Mouse (Mus musculus): ENCODE measurements around the gene Gm614. TPM values are rescaled to one million over a fixed set of nuclear protein-coding genes. Genes with fewer than 3 reads are reported as not detected.

The Gm614 gene
- not detected in 2 replicates for polyA plus RNA-seq (2015; fragmentation: Nextera tagmentation; extraction: Ambion mirVana)

DNA sequence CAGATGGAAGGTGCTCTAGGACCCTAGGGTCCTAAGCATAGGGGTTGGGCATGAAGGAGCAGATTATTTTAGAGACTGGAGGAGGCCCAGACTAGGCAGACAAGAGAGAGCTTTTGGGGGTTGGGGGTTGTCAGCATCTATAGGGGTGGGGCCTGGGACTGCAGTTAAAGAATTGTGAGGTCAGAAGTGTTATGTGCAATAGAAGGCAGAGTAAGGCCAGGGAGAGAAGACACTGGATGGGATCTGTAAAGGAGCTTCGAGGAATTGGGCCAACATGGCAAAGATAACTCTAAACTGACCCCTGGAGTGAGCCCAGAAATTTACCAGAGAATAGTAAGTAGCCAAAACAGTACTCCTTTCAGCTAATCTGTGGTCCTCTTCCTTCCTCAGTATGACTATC, at the start of gene Gm614:
Gene Gm614, minus strand, starts transcription at position 101 of the 400 bp plus-strand sequence.
- Histone ChIP-seq H3K27ac (no peak within 1 kb of the TSS), H3K4me3 (no peak within 1 kb of the TSS), H3K9me3 (replicated peaks) (no peaks in the 10 kb centered on the region), H3K4me2 (no peak within 1 kb of the TSS), H3K27me3 (no peaks in the 10 kb centered on the region), H3K9ac (no peak within 1 kb of the TSS), H3K36me3 (no peaks in the 10 kb centered on the region), H3K4me1 (replicated peaks) (peaks cover 10% of the 10 kb centered on the region)
- WGBS, result 80% methylated on average over 1 of the region's 1 CpGs
- no peak for ATAC-seq (replicated peaks; ENCODE audit: insufficient number of reproducible peaks, insufficient read depth, low FRiP score, low read depth)

DNA sequence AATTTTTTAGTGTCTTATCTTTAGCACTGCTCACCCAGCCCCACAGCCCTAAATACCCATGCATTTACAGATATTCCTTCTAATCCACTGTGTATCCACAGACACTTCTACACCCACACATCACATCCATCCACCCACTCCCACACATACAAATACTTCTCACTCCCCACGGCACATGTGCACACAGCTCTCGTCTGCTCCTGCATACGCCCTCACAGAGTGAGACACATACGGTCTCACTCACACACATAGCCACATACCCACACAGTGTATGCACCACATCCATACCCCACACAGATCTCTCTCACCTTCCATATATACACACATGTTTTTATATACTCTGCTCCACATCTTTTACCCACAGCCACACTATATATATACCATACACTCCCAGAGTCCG, 45.5 kb upstream of the Gm614 start:
- no peak overlapping the region for H3K4me2 ChIP-seq
- H3K4me1 ChIP-seq (replicated peaks), result no peaks in the 10 kb centered on the region
- no peak overlapping the region for H3K27ac ChIP-seq
- H3K27me3 ChIP-seq, result no peaks in the 10 kb centered on the region; the same call in 1 of the 2 replicates
- H3K4me3 ChIP-seq, result no peak overlapping the region
- 77% methylated on average over 5 of the region's 5 CpGs for WGBS
- no peaks in the 10 kb centered on the region for H3K36me3 ChIP-seq
- H3K9me3 ChIP-seq (replicated peaks), result no peaks in the 10 kb centered on the region
- no peak for ATAC-seq (replicated peaks; ENCODE audit: insufficient number of reproducible peaks, insufficient read depth, low FRiP score, low read depth)
- no peak overlapping the region for H3K9ac ChIP-seq

DNA sequence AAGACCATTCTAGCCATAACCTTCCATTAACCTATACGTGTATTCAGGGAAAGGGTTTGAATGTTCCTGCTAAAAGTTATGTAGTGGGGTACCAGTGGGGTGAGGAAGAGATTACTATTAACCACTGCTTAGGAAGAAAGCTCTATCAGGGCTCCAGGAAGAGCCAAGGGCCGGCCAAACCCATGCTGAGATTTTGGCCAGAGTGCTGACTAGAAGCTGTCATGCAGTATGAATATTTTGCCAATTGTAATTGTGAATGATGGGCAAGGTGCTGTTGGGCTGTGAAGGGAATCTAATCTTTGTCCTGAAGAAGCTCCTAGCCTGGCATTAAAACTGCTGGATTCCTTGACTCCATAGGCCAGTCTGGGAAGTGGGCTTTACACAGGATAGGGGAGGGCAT, 40.9 kb upstream of the Gm614 start:
- peaks cover 2% of the 10 kb centered on the region; the same call in 1 of the 2 replicates for H3K4me1 ChIP-seq (replicated peaks)
- no peak overlapping the region for H3K9ac ChIP-seq
- H3K27me3 ChIP-seq, result no peaks in the 10 kb centered on the region; the same call in 1 of the 2 replicates
- H3K4me2 ChIP-seq, result no peak overlapping the region
- no peaks in the 10 kb centered on the region for H3K36me3 ChIP-seq
- no peaks in the 10 kb centered on the region for H3K9me3 ChIP-seq (replicated peaks)
- WGBS, result 48% methylated on average over 2 of the region's 2 CpGs
- ATAC-seq (replicated peaks; ENCODE audit: insufficient number of reproducible peaks, insufficient read depth, low FRiP score, low read depth), result no peak
- H3K27ac ChIP-seq, result no peak overlapping the region
- H3K4me3 ChIP-seq, result no peak overlapping the region

DNA sequence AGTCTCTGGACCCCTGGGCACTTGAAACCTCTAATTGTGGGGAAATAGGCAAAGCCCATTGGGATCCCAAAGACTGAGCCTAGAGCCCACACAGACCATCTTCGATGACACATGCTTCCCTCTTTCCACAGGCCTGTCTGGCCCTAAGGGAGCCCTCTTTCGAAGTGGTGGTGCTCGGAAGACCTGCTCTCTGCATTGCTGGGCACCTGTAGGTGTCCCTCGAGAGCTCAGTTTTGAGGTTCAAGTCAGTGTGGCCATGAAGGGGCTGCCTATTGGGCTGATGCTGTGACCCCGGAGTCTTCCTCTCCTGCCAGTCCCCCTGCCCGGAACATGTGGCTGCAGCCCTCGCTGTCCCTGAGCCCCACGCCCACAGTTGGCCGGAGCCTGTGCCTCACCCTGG, 37.9 kb upstream of the Gm614 start:
- Histone ChIP-seq H3K27me3 (no peaks in the 10 kb centered on the region), H3K4me1 (replicated peaks) (peaks cover 2% of the 10 kb centered on the region; the same call in 1 of the 2 replicates), H3K36me3 (no peaks in the 10 kb centered on the region; the same call in 1 of the 2 replicates), H3K4me3 (no peak overlapping the region), H3K9me3 (replicated peaks) (no peaks in the 10 kb centered on the region), H3K27ac (no peak overlapping the region), H3K4me2 (no peak overlapping the region), H3K9ac (no peak overlapping the region)
- no peak for ATAC-seq (replicated peaks; ENCODE audit: insufficient number of reproducible peaks, insufficient read depth, low FRiP score, low read depth)
- WGBS, result 79% methylated on average over 9 of the region's 9 CpGs

DNA sequence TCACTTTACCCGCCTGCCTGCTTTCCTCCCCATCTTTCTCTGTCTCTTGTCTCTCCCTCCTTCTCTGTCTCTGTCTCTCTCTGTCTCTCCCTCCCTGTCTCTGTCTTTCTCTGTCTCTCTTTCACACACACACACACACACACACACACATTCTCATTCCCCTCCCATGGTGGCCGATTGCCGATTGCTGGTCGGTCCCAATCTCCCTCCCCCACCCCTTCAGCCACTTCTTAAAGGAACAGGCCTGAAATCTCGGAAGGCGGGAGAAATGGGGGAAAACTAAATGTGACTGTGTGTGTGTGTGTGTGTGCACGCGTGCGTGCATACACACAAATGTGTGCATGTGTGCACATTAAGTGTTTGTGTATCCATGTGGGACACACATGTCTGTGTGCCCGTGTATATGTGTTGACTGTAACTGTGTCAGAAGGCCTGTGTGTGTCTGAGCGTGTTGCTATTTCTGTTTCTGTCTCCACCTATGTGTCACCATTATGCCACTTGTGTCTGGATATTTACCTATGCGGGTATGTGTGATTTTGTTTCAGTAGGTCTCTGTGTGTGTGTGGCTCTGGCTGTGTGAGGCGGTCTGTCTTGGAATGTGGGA, 36.7 kb upstream of the Gm614 start:
- peaks cover 5% of the 10 kb centered on the region; the same call in 1 of the 2 replicates for H3K36me3 ChIP-seq
- no peak overlapping the region for H3K27ac ChIP-seq
- no peak for ATAC-seq (replicated peaks; ENCODE audit: insufficient number of reproducible peaks, insufficient read depth, low FRiP score, low read depth)
- 33% methylated on average over 13 of the region's 13 CpGs for WGBS
- no peak overlapping the region for H3K9ac ChIP-seq
- peak overlapping the region; percentile 62 for H3K4me2 ChIP-seq
- H3K27me3 ChIP-seq, result no peaks in the 10 kb centered on the region
- H3K4me3 ChIP-seq, result peak overlapping the region; percentile 41
- H3K4me1 ChIP-seq (replicated peaks), result peaks cover 2% of the 10 kb centered on the region; the same call in 1 of the 2 replicates
- no peaks in the 10 kb centered on the region for H3K9me3 ChIP-seq (replicated peaks)

DNA sequence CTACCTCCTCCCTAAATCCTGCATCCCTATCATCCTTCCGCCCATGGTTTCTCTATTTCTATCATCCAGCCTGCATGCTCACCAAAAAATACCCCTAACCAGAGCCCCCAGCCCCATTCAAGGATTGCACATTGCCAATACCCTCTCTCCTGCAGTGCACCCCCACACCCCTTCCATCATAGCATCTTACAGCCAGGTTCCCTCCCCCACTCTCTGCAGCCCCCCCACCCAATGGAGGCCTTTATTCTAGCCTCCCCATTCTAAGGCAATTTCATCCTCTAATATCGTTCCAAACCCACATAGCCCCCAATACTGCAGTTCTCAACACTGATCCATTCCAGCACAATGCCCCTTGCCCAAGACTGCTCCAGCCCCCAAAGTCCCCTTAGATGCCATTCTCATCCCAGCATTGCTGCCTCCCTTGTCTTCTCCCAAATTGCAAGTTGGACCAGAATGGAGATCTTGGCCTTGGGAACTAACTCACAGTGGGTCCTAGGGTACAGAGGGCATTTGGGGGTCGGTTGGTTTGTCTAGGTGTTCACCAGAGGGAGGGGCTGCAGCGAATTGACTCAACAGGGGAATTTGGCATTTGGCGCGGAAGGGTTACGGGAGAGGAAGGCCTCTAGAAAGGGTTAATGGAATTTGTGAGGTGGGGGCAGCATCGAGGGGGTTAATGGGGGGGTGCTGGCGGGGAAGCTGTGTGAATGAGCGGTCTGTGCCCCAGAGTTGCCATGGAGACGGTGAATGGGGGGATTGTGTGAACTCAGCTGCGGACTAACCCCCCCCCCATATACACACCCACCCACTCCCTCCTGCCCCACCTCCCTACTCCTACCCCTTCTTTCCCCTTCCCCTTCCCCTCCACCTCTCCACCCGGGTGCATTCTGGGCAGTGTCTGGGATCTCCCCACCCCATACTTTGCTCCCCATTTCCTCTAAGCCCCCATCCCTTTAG, 36.0 kb upstream of the Gm614 start:
- ATAC-seq (replicated peaks; ENCODE audit: insufficient number of reproducible peaks, insufficient read depth, low FRiP score, low read depth), result no peak
- H3K4me3 ChIP-seq, result peak overlapping the region; percentile 41
- H3K4me1 ChIP-seq (replicated peaks), result peaks cover 2% of the 10 kb centered on the region; the same call in 1 of the 2 replicates
- 28% methylated on average over 13 of the region's 13 CpGs for WGBS
- no peak overlapping the region for H3K9ac ChIP-seq
- no peak overlapping the region for H3K27ac ChIP-seq
- H3K9me3 ChIP-seq (replicated peaks), result no peaks in the 10 kb centered on the region
- H3K36me3 ChIP-seq, result peaks cover 10% of the 10 kb centered on the region; the same call in 1 of the 2 replicates
- peak overlapping the region; percentile 62 for H3K4me2 ChIP-seq
- no peaks in the 10 kb centered on the region for H3K27me3 ChIP-seq

DNA sequence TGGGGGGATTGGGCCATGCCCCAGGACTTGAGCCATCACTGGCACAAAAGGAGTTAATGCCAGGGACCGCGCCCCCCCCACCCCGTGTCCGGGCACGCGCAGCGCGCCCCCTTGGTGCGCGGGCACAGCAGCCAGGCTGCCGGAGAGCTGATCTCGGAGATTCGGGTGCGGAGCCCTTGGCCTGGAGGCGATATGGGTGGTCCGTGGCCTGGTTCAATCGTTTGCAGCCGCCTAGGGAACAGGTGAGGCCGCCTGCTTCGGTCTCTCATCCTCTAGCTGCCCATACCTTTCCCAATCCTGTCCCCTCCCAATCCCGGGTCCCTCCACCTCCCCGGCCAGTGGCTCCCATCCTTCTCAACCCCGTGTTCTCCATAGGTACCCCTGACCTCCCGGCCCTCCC, 35.3 kb upstream of the Gm614 start, which contains the start of gene Nlgn3:
Gene Nlgn3, plus strand, starts transcription at position 114 of the 400 bp plus-strand sequence.
- 18% methylated on average over 24 of the region's 24 CpGs for WGBS
- Histone ChIP-seq H3K27ac (no peak within 1 kb of the TSS), H3K9ac (no peak within 1 kb of the TSS), H3K4me2 (peak within 1 kb of the TSS; percentile 62), H3K36me3 (peaks cover 14% of the 10 kb centered on the region; the same call in 1 of the 2 replicates), H3K4me1 (replicated peaks) (peaks cover 2% of the 10 kb centered on the region; the same call in 1 of the 2 replicates), H3K9me3 (replicated peaks) (no peaks in the 10 kb centered on the region), H3K27me3 (no peaks in the 10 kb centered on the region), H3K4me3 (peak within 1 kb of the TSS; percentile 41)
- ATAC-seq (replicated peaks; ENCODE audit: insufficient number of reproducible peaks, insufficient read depth, low FRiP score, low read depth), result no peak

DNA sequence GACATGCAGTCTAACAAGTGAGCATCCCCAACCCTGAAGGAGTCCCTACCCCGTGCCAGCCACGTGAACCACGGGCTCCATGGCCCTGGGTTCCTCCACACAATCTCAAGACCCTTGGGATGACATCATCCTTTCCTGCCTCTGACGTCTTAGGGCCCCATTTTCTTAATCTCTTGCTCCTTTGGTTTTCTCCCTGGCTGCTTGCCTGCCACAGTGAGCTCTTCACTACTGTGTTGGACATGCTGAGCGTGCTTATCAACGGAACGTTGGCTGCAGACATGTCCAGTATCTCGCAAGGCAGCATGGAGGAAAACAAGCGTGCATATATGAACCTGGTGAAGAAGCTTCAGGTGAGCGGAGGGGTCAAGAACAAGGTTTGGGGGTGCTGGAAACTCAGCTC, 26.3 kb upstream of the Gm614 start:
- Histone ChIP-seq H3K27ac (no peak overlapping the region), H3K4me3 (no peak overlapping the region), H3K36me3 (peaks cover 40% of the 10 kb centered on the region), H3K4me2 (no peak overlapping the region), H3K9ac (no peak overlapping the region), H3K9me3 (replicated peaks) (no peaks in the 10 kb centered on the region), H3K4me1 (replicated peaks) (no peaks in the 10 kb centered on the region), H3K27me3 (no peaks in the 10 kb centered on the region)
- 77% methylated on average over 10 of the region's 10 CpGs for WGBS
- no peak for ATAC-seq (replicated peaks; ENCODE audit: insufficient number of reproducible peaks, insufficient read depth, low FRiP score, low read depth)

DNA sequence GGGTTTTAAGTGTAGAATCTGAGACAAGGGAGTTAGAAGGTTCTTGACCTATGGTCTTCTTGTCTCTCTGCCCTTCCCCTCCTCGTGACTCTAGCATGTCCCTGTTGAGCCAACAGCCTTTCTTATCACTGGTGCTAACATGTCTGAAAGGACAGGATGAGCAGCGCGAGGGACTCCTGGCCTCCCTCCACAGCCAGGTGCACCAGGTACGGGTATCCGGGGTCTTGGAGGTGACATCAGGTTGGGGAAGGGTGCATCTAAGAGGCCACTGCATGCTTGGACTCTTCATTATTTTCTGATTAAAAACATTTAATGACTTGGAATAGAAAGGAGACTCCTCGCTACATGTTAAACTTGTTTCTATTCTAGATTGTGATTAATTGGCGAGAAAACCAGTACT, 25.2 kb upstream of the Gm614 start:
- Histone ChIP-seq H3K36me3 (peaks cover 34% of the 10 kb centered on the region), H3K4me1 (replicated peaks) (no peaks in the 10 kb centered on the region), H3K27me3 (no peaks in the 10 kb centered on the region), H3K4me2 (no peak overlapping the region), H3K4me3 (no peak overlapping the region), H3K27ac (no peak overlapping the region), H3K9me3 (replicated peaks) (no peaks in the 10 kb centered on the region), H3K9ac (no peak overlapping the region)
- WGBS, result 90% methylated on average over 7 of the region's 7 CpGs
- no peak for ATAC-seq (replicated peaks; ENCODE audit: insufficient number of reproducible peaks, insufficient read depth, low FRiP score, low read depth)

DNA sequence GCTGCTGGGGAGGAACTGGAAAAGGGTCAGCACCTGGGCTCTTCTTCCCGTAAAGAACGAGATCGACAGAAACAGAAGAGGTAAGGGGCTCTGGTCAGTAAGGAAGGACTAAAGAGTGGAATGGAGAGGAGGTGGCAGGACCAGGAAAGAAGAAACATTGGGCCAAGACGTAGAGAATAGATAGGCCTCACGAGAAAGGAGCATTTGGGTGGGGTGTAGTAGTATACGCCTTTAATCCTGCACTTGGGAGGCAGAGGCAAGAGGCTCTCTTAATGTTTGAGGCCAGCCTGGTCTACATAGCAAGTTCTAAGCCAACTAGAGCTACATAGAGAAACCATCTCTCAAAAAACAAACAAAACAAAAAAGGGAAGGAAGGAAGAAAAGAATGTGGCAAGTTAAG, 24.6 kb upstream of the Gm614 start:
- H3K4me1 ChIP-seq (replicated peaks), result no peaks in the 10 kb centered on the region
- H3K27ac ChIP-seq, result no peak overlapping the region
- H3K27me3 ChIP-seq, result no peaks in the 10 kb centered on the region
- 86% methylated on average over 6 of the region's 6 CpGs for WGBS
- H3K36me3 ChIP-seq, result peaks cover 32% of the 10 kb centered on the region
- no peak overlapping the region for H3K9ac ChIP-seq
- ATAC-seq (replicated peaks; ENCODE audit: insufficient number of reproducible peaks, insufficient read depth, low FRiP score, low read depth), result no peak
- H3K9me3 ChIP-seq (replicated peaks), result no peaks in the 10 kb centered on the region
- H3K4me2 ChIP-seq, result no peak overlapping the region
- H3K4me3 ChIP-seq, result no peak overlapping the region

DNA sequence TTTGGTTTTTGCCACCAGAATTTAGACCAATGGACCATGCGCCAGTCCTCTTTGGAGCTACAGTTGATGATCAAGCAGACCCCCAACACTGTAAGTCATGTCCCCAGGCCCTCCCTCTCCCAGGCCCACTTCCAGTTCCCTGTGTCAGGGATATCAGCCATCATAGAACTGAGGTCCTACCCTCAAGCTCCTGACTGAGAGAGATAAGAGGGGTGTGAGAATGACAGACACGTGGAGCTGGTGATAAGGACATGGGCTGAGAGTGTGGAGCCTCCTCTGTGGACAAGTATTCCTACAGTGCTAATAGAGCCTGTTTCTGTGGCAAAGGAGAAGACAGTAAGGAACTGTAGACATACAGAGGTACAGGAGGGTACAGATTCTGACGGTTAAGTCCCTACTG, 23.8 kb upstream of the Gm614 start:
- H3K9ac ChIP-seq, result no peak overlapping the region
- H3K27me3 ChIP-seq, result no peaks in the 10 kb centered on the region
- no peak overlapping the region for H3K27ac ChIP-seq
- H3K4me3 ChIP-seq, result no peak overlapping the region
- no peaks in the 10 kb centered on the region for H3K4me1 ChIP-seq (replicated peaks)
- WGBS, result 70% methylated on average over 3 of the region's 3 CpGs
- peaks cover 39% of the 10 kb centered on the region for H3K36me3 ChIP-seq
- ATAC-seq (replicated peaks; ENCODE audit: insufficient number of reproducible peaks, insufficient read depth, low FRiP score, low read depth), result no peak
- no peaks in the 10 kb centered on the region for H3K9me3 ChIP-seq (replicated peaks)
- no peak overlapping the region for H3K4me2 ChIP-seq
